Mouse (Mus musculus): Measurements from ENCODE around the gene Dpp4. TPM values are rescaled to one million over a fixed set of nuclear protein-coding genes. Genes with fewer than 3 reads are reported as not detected.

Gene Dpp4
- polyA plus RNA-seq, 1 experiment = 24.1 TPM

GRCm38 (mm10) chr2:62331913-62332312, 80.1 kb downstream of the Dpp4 start:
- WGBS = 55% methylated on average over 4 of the region's 4 CpGs
- no peak for DNase-seq
- no peaks in the 10 kb centered on the region for H3K4me1 ChIP-seq (ENCODE audit: control insufficient read depth, insufficient read depth, low read length)
- H3K4me3 ChIP-seq (replicated peaks; ENCODE audit: extremely low read depth, low read depth, low read length) = no peak overlapping the region
- no peak for TF ChIP-seq CTCF (IDR thresholded peaks at IDR 0.05; ENCODE audit: insufficient read depth, low read length)
- TF ChIP-seq POLR2A (IDR thresholded peaks at IDR 0.05; ENCODE audit: borderline replicate concordance, extremely low read depth, low read depth, low read length) = no peak

GRCm38 (mm10) chr2:62325388-62325787, 86.6 kb downstream of the Dpp4 start:
- TF ChIP-seq POLR2A (IDR thresholded peaks at IDR 0.05; ENCODE audit: borderline replicate concordance, extremely low read depth, low read depth, low read length) (no peak), CTCF (IDR thresholded peaks at IDR 0.05; ENCODE audit: insufficient read depth, low read length) (no peak)
- Histone ChIP-seq H3K4me1 (ENCODE audit: control insufficient read depth, insufficient read depth, low read length) (no peaks in the 10 kb centered on the region), H3K4me3 (replicated peaks; ENCODE audit: extremely low read depth, low read depth, low read length) (no peak overlapping the region)
- WGBS = 78% methylated on average over 2 of the region's 2 CpGs
- no peak for DNase-seq

- 77% methylated on average over 9 of the region's 9 CpGs for WGBS
- H3K4me3 ChIP-seq (replicated peaks; ENCODE audit: extremely low read depth, low read depth, low read length) = no peak overlapping the region
- no peaks in the 10 kb centered on the region for H3K4me1 ChIP-seq (ENCODE audit: control insufficient read depth, insufficient read depth, low read length)
- no peak for DNase-seq
- TF ChIP-seq CTCF (IDR thresholded peaks at IDR 0.05; ENCODE audit: insufficient read depth, low read length) = no peak
Measured at GRCm38 (mm10) chr2:62323078-62323637, 88.9 kb downstream of the Dpp4 start.

- TF ChIP-seq CTCF (IDR thresholded peaks at IDR 0.05; ENCODE audit: insufficient read depth, low read length) (no peak), POLR2A (IDR thresholded peaks at IDR 0.05; ENCODE audit: borderline replicate concordance, extremely low read depth, low read depth, low read length) (no peak)
- Histone ChIP-seq H3K4me3 (replicated peaks; ENCODE audit: extremely low read depth, low read depth, low read length) (no peak overlapping the region), H3K4me1 (ENCODE audit: control insufficient read depth, insufficient read depth, low read length) (no peaks in the 10 kb centered on the region)
- no peak for DNase-seq
- WGBS = 59% methylated on average over 3 of the region's 3 CpGs
Measured at GRCm38 (mm10) chr2:62319489-62319888, 92.5 kb downstream of the Dpp4 start.

- H3K4me3 ChIP-seq (replicated peaks; ENCODE audit: extremely low read depth, low read depth, low read length) = no peak overlapping the region
- WGBS = 49% methylated on average over 2 of the region's 2 CpGs
Measured at GRCm38 (mm10) chr2:62316930-62317329, 95.1 kb downstream of the Dpp4 start.

GRCm38 (mm10) chr2:62307477-62307876, 104.6 kb downstream of the Dpp4 start:
- DNase-seq = no peak
- WGBS = 85% methylated on average over 2 of the region's 2 CpGs
- H3K4me1 ChIP-seq (ENCODE audit: control insufficient read depth, insufficient read depth, low read length) = no peaks in the 10 kb centered on the region

More at GRCm38 (mm10) chr2:62316930-62317329, 95.1 kb downstream of the Dpp4 start:
- no peak for DNase-seq
- TF ChIP-seq POLR2A (IDR thresholded peaks at IDR 0.05; ENCODE audit: borderline replicate concordance, extremely low read depth, low read depth, low read length) = no peak
- no peaks in the 10 kb centered on the region for H3K4me1 ChIP-seq (ENCODE audit: control insufficient read depth, insufficient read depth, low read length)

GRCm38 (mm10) chr2:62306978-62307377, 105.1 kb downstream of the Dpp4 start:
- 90% methylated on average over 5 of the region's 5 CpGs for WGBS
- H3K4me3 ChIP-seq (replicated peaks; ENCODE audit: extremely low read depth, low read depth, low read length) = no peak overlapping the region
- H3K4me1 ChIP-seq (ENCODE audit: control insufficient read depth, insufficient read depth, low read length) = no peaks in the 10 kb centered on the region
- TF ChIP-seq CTCF (IDR thresholded peaks at IDR 0.05; ENCODE audit: insufficient read depth, low read length) (no peak), POLR2A (IDR thresholded peaks at IDR 0.05; ENCODE audit: borderline replicate concordance, extremely low read depth, low read depth, low read length) (no peak)
- no peak for DNase-seq

More at GRCm38 (mm10) chr2:62307477-62307876, 104.6 kb downstream of the Dpp4 start:
- TF ChIP-seq POLR2A (IDR thresholded peaks at IDR 0.05; ENCODE audit: borderline replicate concordance, extremely low read depth, low read depth, low read length) (no peak), CTCF (IDR thresholded peaks at IDR 0.05; ENCODE audit: insufficient read depth, low read length) (no peak)
- H3K4me3 ChIP-seq (replicated peaks; ENCODE audit: extremely low read depth, low read depth, low read length) = no peak overlapping the region

- Histone ChIP-seq H3K4me3 (replicated peaks; ENCODE audit: extremely low read depth, low read depth, low read length) (no peak overlapping the region), H3K4me1 (ENCODE audit: control insufficient read depth, insufficient read depth, low read length) (no peaks in the 10 kb centered on the region)
- no peak for TF ChIP-seq CTCF (IDR thresholded peaks at IDR 0.05; ENCODE audit: insufficient read depth, low read length)
- no peak for TF ChIP-seq POLR2A (IDR thresholded peaks at IDR 0.05; ENCODE audit: borderline replicate concordance, extremely low read depth, low read depth, low read length)
- 89% methylated on average over 2 of the region's 2 CpGs for WGBS
- DNase-seq = no peak
Measured at GRCm38 (mm10) chr2:62301716-62302115, 110.3 kb downstream of the Dpp4 start.

- no peak overlapping the region for H3K4me3 ChIP-seq (replicated peaks; ENCODE audit: extremely low read depth, low read depth, low read length)
- no peak for DNase-seq
- no peaks in the 10 kb centered on the region for H3K4me1 ChIP-seq (ENCODE audit: control insufficient read depth, insufficient read depth, low read length)
- TF ChIP-seq POLR2A (IDR thresholded peaks at IDR 0.05; ENCODE audit: borderline replicate concordance, extremely low read depth, low read depth, low read length) = no peak
- 56% methylated on average over 2 of the region's 2 CpGs for WGBS
Measured at GRCm38 (mm10) chr2:62293846-62294245, 118.2 kb downstream of the Dpp4 start.

GRCm38 (mm10) chr2:62287532-62287931, 124.5 kb downstream of the Dpp4 start:
- Histone ChIP-seq H3K4me1 (ENCODE audit: control insufficient read depth, insufficient read depth, low read length) (no peaks in the 10 kb centered on the region), H3K4me3 (replicated peaks; ENCODE audit: extremely low read depth, low read depth, low read length) (no peak overlapping the region)
- no peak for TF ChIP-seq POLR2A (IDR thresholded peaks at IDR 0.05; ENCODE audit: borderline replicate concordance, extremely low read depth, low read depth, low read length)
- 50% methylated on average over 4 of the region's 4 CpGs for WGBS
- no peak for DNase-seq
